ENCODE assay signal across 16 mouse cellular contexts in genomic region chr6:81749681-81750080, GRCm38 (mm10).
DNase-seq lines count a peak whose midpoint lies in the region; ATAC-seq and TF ChIP-seq lines count a peak whose summit lies in the region.
"Had no signal": no experiment of that assay in that cellular context is flagged by ENCODE, and none has a peak within 500 bp of the region (broad histone marks: within the 10 kb centered on the region; RNA-seq: fewer than 3 reads in every experiment).

No protein-coding gene starts in this region.

- no peak overlapping the region for H3K27ac ChIP-seq in hindbrain, embryonic 12.5 days
- no peak overlapping the region for H3K27ac ChIP-seq in hindbrain, embryonic 10.5 days
- no peak overlapping the region for H3K27ac ChIP-seq in lung, postnatal 0 days (ENCODE audit: low read length)
- H3K27ac ChIP-seq in embryonic facial prominence, embryonic 11.5 days (replicated peaks; ENCODE audit: low read depth, low read length), result no peak overlapping the region
- H3K27ac ChIP-seq in intestine, embryonic 15.5 days, result no peak overlapping the region
- H3K27ac ChIP-seq: gastrocnemius, adult 2 months had no signal

- no peaks in the 10 kb centered on the region for H3K9me3 ChIP-seq in hindbrain, embryonic 12.5 days (replicated peaks)
- no peaks in the 10 kb centered on the region for H3K9me3 ChIP-seq in hindbrain, embryonic 10.5 days
- no peaks in the 10 kb centered on the region for H3K9me3 ChIP-seq in lung, postnatal 0 days (ENCODE audit: low read length)
- H3K9me3 ChIP-seq in embryonic facial prominence, embryonic 11.5 days (replicated peaks; ENCODE audit: control insufficient read depth, low read length), result no peaks in the 10 kb centered on the region
- H3K9me3 ChIP-seq in intestine, embryonic 15.5 days, result no peaks in the 10 kb centered on the region

- H3K36me3 ChIP-seq in hindbrain, embryonic 12.5 days, result no peaks in the 10 kb centered on the region
- H3K36me3 ChIP-seq in hindbrain, embryonic 10.5 days, result no peaks in the 10 kb centered on the region
- H3K36me3 ChIP-seq in lung, postnatal 0 days (ENCODE audit: insufficient read depth, low read length), result no peaks in the 10 kb centered on the region
- H3K36me3 ChIP-seq in embryonic facial prominence, embryonic 11.5 days (replicated peaks; ENCODE audit: control insufficient read depth, insufficient read depth, low read depth, low read length), result no peaks in the 10 kb centered on the region
- no peaks in the 10 kb centered on the region for H3K36me3 ChIP-seq in intestine, embryonic 15.5 days

- no peak overlapping the region for H3K4me3 ChIP-seq in hindbrain, embryonic 12.5 days
- H3K4me3 ChIP-seq in hindbrain, embryonic 10.5 days, result no peak overlapping the region
- H3K4me3 ChIP-seq in lung, postnatal 0 days (ENCODE audit: low read depth, low read length), result no peak overlapping the region
- no peak overlapping the region for H3K4me3 ChIP-seq in embryonic facial prominence, embryonic 11.5 days (ENCODE audit: low read depth, low read length)
- no peak overlapping the region for H3K4me3 ChIP-seq in intestine, embryonic 15.5 days (replicated peaks)
- H3K4me3 ChIP-seq: gastrocnemius, adult 2 months; megakaryocyte, embryonic 14.5 days; myocyte had no signal

- H3K9ac ChIP-seq in hindbrain, embryonic 12.5 days, result no peak overlapping the region
- H3K9ac ChIP-seq in lung, postnatal 0 days (replicated peaks; ENCODE audit: low read depth), result no peak overlapping the region
- H3K9ac ChIP-seq in embryonic facial prominence, embryonic 11.5 days (replicated peaks; ENCODE audit: low read length), result no peak overlapping the region
- H3K9ac ChIP-seq in intestine, embryonic 15.5 days, result no peak overlapping the region

- 46% methylated on average over 3 of the region's 3 CpGs for WGBS in hindbrain, embryonic 12.5 days
- 61% methylated on average over 3 of the region's 3 CpGs for WGBS in hindbrain, embryonic 10.5 days
- WGBS in lung, postnatal 0 days, result 35% methylated on average over 3 of the region's 3 CpGs
- WGBS in embryonic facial prominence, embryonic 11.5 days, result 55% methylated on average over 3 of the region's 3 CpGs
- 25% methylated on average over 3 of the region's 3 CpGs for WGBS in intestine, embryonic 15.5 days

- TF ChIP-seq CTCF in lung, postnatal 0 days (IDR thresholded peaks at IDR 0.05), result no peak

- no peaks in the 10 kb centered on the region for H3K27me3 ChIP-seq in hindbrain, embryonic 12.5 days
- no peaks in the 10 kb centered on the region for H3K27me3 ChIP-seq in hindbrain, embryonic 10.5 days (ENCODE audit: insufficient read depth, poor library complexity, severe bottlenecking)
- no peaks in the 10 kb centered on the region for H3K27me3 ChIP-seq in lung, postnatal 0 days (replicated peaks; ENCODE audit: insufficient read depth, low read length)
- H3K27me3 ChIP-seq in embryonic facial prominence, embryonic 11.5 days (ENCODE audit: control insufficient read depth, insufficient read depth, low read length), result no peaks in the 10 kb centered on the region
- H3K27me3 ChIP-seq in intestine, embryonic 15.5 days (replicated peaks), result no peaks in the 10 kb centered on the region
- H3K27me3 ChIP-seq: megakaryocyte, embryonic 14.5 days had no signal

- peak; percentile 73 for ATAC-seq in hindbrain, embryonic 12.5 days (ENCODE audit: low FRiP score)
- peak; percentile 78 for ATAC-seq in lung, postnatal 0 days
- ATAC-seq in embryonic facial prominence, embryonic 11.5 days (replicated peaks; ENCODE audit: insufficient number of reproducible peaks, low FRiP score, low TSS enrichment, low read depth), result peak; percentile 81
- ATAC-seq in intestine, embryonic 15.5 days, result peak; percentile 74; the same call in 1 of the 2 replicates
- ATAC-seq in erythroblast, adult 5-6 weeks (replicated peaks; ENCODE audit: low FRiP score, poor library complexity, severe bottlenecking), result no peak

- DNase-seq in hindbrain, embryonic 10.5 days (ENCODE audit: low spot score), result no peak
- peak; percentile 11 for DNase-seq in lung, postnatal 0 days (ENCODE audit: low spot score)
- no peak for DNase-seq in lung, postnatal 25 days (ENCODE audit: low spot score)
- peak; percentile 7 for DNase-seq in embryonic facial prominence, embryonic 11.5 days (ENCODE audit: low spot score)
- DNase-seq in adrenal gland, adult 8-10 months, result no peak
- DNase-seq: cerebellum, adult 8-10 months; gastrocnemius, adult 2 months; heart, adult 18-20 months; kidney, adult 8-10 months; lung, adult 2 months; right cerebral cortex, adult 18-20 months had no signal

- H3K4me2 ChIP-seq in hindbrain, embryonic 12.5 days (replicated peaks), result no peak overlapping the region
- no peak overlapping the region for H3K4me2 ChIP-seq in lung, postnatal 0 days (replicated peaks; ENCODE audit: low read depth, low read length)
- no peak overlapping the region for H3K4me2 ChIP-seq in embryonic facial prominence, embryonic 11.5 days (ENCODE audit: low read depth, low read length)
- no peak overlapping the region for H3K4me2 ChIP-seq in intestine, embryonic 15.5 days (replicated peaks)

- no peak for TF ChIP-seq EP300 in lung, postnatal 0 days (IDR thresholded peaks at IDR 0.05)

- H3K4me1 ChIP-seq in hindbrain, embryonic 12.5 days, result no peaks in the 10 kb centered on the region
- H3K4me1 ChIP-seq in hindbrain, embryonic 10.5 days (replicated peaks), result no peaks in the 10 kb centered on the region
- no peaks in the 10 kb centered on the region for H3K4me1 ChIP-seq in lung, postnatal 0 days (ENCODE audit: insufficient read depth, low read depth, low read length)
- no peaks in the 10 kb centered on the region for H3K4me1 ChIP-seq in embryonic facial prominence, embryonic 11.5 days (ENCODE audit: control insufficient read depth, insufficient read depth, low read length)
- H3K4me1 ChIP-seq in intestine, embryonic 15.5 days (replicated peaks), result no peaks in the 10 kb centered on the region
- H3K4me1 ChIP-seq: megakaryocyte, embryonic 14.5 days had no signal

Comparison
In these comparisons a context has a peak if more than half of its experiments do, and no peak if none do; other contexts are left out.
1. DNase-seq: peak in lung, postnatal 0 days (single experiment) and embryonic facial prominence, embryonic 11.5 days (single experiment); none in hindbrain, embryonic 10.5 days (single experiment), lung, postnatal 25 days (single experiment) and adrenal gland, adult 8-10 months (single experiment).